20 mouse cellular contexts compared by ENCODE assay signal in genomic region chr12:16640075-16640474, GRCm38 (mm10). TPM values are rescaled to one million over a fixed set of nuclear protein-coding genes. Genes with fewer than 3 reads are reported as not detected.
DNase-seq lines count a peak whose midpoint lies in the region.
"Had no signal": no experiment of that assay in that cellular context is flagged by ENCODE, and none has a peak within 500 bp of the region (broad histone marks: within the 10 kb centered on the region; RNA-seq: fewer than 3 reads in every experiment).

No protein-coding gene starts in this region.

- intact Hi-C loops in gastrocnemius, postnatal 14 days (cut with DNase I; ENCODE audit: low total_unique reads) = no loop called here

- DNase-seq in adrenal gland, adult 2 months = peak; percentile 82
- DNase-seq in adrenal gland, postnatal 4 days (ENCODE audit: low spot score in 2 of 2) = no peak
- peak; percentile 63 for DNase-seq in kidney, adult 11 months
- no peak for DNase-seq in kidney, postnatal 4 days
- DNase-seq in adipocyte (ENCODE audit: low spot score) (peak; percentile 22), MN1 (ENCODE audit: low spot score) (no peak)
- peak; percentile 32 for DNase-seq in gastrocnemius, postnatal 14 days
- no peak for DNase-seq in frontal cortex, postnatal 25 days (ENCODE audit: low spot score in 2 of 2)
- DNase-seq: embryo, embryonic 11 days; left cerebral cortex, postnatal 4 days; lung, postnatal 14 days; spleen, adult 18-20 months had no signal

RNA-seq across cellular contexts. Expression of gene Ntsr2, which starts 13.1 kb away (rescaled TPM):
- 1 to 10 TPM in 1 of 2 experiments, under 1 TPM in 1; 0.76 to 3.3 TPM for total RNA-seq in adrenal gland, adult 2 months (2021)
- polyA plus RNA-seq in adrenal gland, adult 2 months (2012; rRNA removed) = 6.5 and 11.8 TPM in 2 replicates
- under 1 TPM in 1 of 2 experiments, not detected in 1; 0.34 TPM for total RNA-seq in adrenal gland, postnatal 4 days (2021)
- total RNA-seq in gastrocnemius, postnatal 14 days (2021) = 1 to 10 TPM; 1.5 to 1.7 TPM
- total RNA-seq: ES-E14; hematopoietic stem cell, adult 5-6 weeks had no signal
- polyA plus RNA-seq: activated CD4-positive, CD25-positive, alpha-beta regulatory T cell, adult 4 months; CD4-positive, CD25-positive, alpha-beta regulatory T cell, adult 4 months; embryonic facial prominence, embryonic 15.5 days; intestine, embryonic 16.5 days; liver, embryonic 11.5 days; myocyte had no signal

RNA-seq across cellular contexts. Expression of gene Lpin1, which starts 29.3 kb away (rescaled TPM):
- total RNA-seq in adrenal gland, adult 2 months (2021) = 100 to 1,000 TPM in 1 of 2 experiments, 10 to 100 TPM in 1; 72.2 to 100 TPM
- 35.4 and 36.8 TPM in 2 replicates for polyA plus RNA-seq in adrenal gland, adult 2 months (2012; rRNA removed)
- 10 to 100 TPM; 21.6 to 23.4 TPM for total RNA-seq in adrenal gland, postnatal 4 days (2021)
- 100 to 1,000 TPM in 1 of 2 experiments, 10 to 100 TPM in 1; 46.2 to 117 TPM for total RNA-seq in gastrocnemius, postnatal 14 days (2021)

Comparison
In these comparisons a context has a peak if more than half of its experiments do, and no peak if none do; other contexts are left out.
1. DNase-seq: peak in adrenal gland, adult 2 months (single experiment), kidney, adult 11 months (single experiment), adipocyte (single experiment) and gastrocnemius, postnatal 14 days (single experiment); none in adrenal gland, postnatal 4 days (0 of 2), kidney, postnatal 4 days (0 of 2), frontal cortex, postnatal 25 days (0 of 2) and MN1 (single experiment).